Mouse (Mus musculus) heart, postnatal 10 days (tissue): ENCODE measurements at regions not wholly inside any gene's neighbourhood (a gene's known extent, or its start where the extent isn't known, plus 50 kb on each side); places are given as distances from the start of the nearest gene placed in this dataset.

ENCODE experiments used
- DNase-seq, 2 experiments: peaks; one replicate each; pipeline ENCODE4 v3.0.0; 2021
- intact Hi-C: fragments of 180-260 bp; cut with DNase I; formaldehyde crosslinking; loops from one replicate; pipeline ENCODE4 v1.15.1; 2025

DNA sequence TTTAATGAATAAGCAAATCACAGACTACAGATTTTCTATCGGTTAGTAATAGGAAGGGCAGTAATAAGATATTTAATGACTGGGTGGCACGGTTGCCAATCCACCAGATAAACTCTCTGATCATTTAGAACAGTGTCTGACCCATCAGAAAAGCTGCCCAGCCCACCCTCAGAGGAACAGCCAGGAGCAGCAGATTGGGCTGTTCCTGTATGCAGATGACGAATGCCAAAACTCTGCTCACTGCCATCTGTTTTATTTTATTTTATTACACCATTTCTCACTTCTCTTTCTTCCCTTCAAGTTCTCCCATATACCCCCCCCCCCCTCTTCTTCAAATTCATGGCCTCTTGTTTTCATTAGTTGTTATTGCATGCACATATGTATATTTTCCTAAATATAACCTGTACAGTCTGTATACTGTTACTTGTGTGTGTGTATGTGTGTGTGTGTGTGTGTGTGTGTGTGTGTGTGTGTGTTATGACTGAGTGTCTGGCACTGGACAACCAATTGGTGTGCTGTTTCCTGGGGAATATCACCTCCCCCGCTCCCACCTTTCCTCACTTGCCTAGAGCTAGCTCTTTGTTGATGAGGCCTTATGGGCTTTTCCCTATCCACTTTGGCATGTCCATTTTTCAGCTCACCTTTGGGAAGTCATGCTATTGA lies 260.9 kb downstream of the Olfm4 start:
- no peak for DNase-seq
- intact Hi-C loops: no loop called here

DNA sequence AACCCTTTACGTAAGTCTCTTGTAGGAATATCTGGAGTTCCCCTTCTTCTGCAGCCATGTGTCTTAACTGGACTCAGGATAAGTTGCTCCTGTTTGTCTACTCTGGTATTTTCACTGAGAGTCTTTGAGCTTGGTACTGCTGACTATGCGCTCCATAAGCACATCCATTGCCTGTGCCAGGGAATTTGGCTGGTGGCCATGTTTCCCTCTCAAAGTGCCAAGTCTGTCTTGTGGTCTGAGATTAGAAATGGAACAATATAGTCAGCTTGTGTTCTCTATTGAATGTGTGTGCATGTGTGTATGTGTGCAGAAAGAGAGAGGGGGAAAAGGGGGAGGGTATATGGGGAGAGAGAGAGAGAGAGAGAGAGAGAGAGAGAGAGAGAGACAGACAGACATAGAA lies 263.7 kb downstream of the Olfm4 start:
- intact Hi-C loops: no loop called here
- DNase-seq: peak; percentile 69 to 76

DNA sequence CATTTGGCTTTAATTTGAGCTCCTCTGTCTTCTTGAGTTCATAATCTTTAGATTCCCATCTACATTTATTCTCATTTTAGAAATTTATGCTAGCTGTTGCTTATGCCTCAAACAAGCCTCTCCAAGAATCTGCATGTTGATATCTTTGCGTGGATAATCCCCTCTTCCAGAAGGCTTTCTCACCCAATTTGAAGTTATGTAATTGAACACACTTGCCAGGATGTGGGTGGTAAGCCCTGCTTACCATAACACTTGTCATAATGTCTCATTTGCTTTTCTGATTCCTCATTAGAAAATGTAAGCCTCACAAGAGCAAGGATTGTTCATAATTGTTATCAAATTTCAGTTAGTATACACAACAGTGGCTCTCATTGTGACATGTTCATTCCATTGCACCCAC lies 266.0 kb downstream of the Olfm4 start:
- intact Hi-C loops: no loop called here

DNA sequence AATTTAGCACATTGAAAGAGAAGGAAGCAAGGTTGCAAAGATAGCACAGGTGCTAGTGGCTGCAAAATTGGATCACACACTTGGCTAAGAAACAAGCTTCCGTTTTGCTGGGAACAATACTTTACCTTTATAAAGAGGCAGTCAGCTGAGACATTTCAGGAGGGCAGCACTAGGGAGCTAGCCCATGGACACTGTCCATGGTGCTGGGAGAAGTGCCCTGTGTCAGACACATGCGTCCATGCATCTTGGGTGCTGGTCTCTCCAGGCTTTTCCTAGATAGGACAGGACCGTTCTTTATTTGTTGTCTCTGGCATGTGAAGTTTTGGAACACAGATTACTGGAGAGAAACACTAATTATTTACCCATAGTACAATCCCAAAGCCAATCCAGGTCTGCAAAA lies 273.2 kb downstream of the Olfm4 start:
- intact Hi-C loops: no loop called here
- peak; percentile 17 to 30 for DNase-seq

More for the DNA sequence above, 266.0 kb downstream of the Olfm4 start:
- DNase-seq: no peak

DNA sequence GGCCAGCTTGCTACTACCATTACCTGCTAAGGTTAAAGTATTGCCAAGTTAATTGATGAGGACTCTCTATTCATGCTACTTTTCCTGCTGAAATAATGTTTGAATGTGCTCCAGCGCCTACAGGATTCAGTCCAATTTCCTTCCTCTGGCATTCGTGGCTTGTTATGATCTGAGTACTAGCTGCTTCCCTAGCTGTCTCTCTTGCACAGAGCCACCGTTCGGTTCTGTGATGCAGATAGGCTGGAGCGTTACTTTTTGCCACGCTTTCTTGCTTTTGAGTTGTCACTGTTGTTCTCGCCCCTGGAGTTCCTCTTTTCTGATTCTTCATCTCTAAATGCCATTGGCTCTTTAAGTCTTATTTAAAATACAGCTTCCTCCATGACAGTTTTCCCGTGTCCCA lies 279.3 kb downstream of the Olfm4 start:
- DNase-seq: no peak
- intact Hi-C loops: no loop called here

DNA sequence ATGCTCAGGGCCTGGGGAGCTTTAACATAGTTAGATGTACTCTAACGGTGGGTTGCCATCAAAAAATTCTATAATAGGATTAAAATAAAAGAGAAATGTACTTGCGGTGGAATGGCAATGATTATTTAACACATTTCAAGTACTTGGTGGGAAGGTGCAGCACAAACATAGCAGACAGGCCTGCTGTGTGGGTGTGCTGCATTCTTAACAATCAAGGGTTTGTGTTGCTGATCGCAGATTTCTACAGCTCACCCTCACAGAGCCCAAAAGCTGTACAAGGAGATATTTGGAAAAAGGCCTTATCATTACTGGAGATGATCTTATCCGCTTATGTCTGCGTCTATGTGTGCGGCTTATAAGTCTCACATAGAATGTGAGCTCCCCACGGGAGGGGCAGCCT lies 281.2 kb downstream of the Olfm4 start:
- no peak for DNase-seq
- intact Hi-C loops: no loop called here

DNA sequence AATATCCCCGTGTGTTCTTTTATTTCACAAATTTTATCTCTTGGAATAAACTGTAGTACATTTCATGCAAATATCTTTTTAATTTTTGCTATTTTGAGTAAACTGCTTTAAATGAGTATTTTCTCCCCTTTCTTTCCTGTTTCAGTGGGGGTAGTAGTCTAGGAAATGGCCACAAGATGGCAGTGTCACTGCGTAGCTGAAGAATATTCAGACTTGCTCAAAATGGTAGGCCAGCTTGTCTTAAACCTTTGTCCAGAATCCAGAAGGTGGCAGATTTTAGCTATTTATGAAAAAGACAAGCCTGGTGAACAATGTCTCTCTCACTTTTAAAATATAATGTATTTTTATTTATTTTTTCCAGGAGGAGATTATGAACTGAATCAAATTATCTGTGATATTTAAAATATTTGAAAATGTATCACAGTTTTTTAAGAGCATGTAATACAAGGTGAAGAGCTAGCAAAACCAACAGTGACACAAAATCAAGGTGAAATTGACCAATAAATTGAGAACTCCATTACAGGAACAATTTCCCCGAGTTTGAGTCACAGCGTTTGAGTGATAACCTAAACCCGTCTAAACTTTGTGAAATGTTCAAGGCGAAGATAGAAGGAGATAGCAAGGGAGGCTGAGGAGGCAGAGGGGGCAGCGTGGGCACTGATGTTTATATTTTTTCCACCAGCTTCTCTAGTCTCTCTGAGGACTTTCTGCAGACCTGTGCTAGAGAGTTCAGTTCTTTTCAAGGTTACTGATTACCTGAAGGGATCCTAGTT lies 285.5 kb downstream of the Olfm4 start:
- intact Hi-C loops: no loop called here
- DNase-seq: peak; percentile 40 to 42

DNA sequence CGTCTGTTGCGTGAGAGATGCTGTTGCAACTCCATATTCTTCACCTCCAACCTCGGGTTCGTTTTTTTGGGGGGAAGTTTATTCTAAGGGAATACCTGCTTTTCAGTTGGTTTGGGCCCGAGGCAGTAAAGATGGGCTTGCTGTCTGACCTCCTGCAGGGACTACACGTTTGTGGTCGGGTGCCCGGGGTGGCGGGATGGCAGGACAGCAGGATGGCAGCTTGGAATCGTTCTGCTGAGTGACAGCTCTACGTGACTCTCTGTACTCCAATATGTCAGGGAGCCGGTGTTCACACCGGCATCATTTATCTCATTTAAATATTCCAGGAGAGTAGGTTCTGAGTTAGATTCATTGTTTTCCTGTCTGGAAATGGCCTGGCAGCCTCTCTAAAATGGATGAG lies 286.2 kb downstream of the Olfm4 start:
- DNase-seq: no peak
- intact Hi-C loops: no loop called here

DNA sequence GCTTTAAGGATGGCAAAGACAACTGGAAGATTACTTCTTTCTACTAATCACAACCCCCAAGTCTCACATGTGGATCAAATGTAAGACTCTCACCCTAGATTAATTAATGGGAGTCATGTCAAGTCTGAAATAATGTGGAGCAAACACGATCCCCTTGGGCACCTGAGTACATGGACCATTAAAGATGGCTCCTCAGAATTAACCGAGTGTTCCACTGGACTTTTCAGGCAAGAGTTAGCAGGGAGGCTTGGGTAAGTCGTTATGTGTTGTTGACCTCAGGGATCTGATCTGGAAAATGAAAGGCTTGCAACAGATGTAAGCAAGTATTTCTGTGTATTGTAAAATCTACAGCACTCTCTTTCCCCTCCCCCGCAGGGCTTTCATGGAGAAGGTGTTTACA lies 296.3 kb downstream of the Olfm4 start:
- no peak for DNase-seq
- intact Hi-C loops: no loop called here

DNA sequence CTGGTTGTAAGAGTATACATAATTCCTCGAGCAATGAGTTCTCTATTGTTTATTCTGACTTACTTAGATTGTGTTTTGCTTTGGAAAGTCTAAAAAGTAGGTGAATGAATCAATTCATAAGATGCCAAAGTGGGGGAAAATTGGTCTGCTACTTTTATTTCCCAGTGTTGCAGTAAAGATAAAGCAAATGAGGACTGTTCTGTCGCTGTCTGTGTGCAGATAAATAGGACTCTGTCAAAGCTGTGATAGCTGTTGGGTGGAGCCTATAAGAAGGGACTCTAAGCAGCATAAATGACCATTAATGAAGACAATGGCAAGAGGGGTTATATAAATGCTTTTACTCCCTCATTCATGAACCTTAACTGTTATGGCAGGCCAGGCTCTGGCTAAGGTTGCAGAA lies 299.8 kb downstream of the Olfm4 start:
- DNase-seq: no peak
- intact Hi-C loops: no loop called here

DNA sequence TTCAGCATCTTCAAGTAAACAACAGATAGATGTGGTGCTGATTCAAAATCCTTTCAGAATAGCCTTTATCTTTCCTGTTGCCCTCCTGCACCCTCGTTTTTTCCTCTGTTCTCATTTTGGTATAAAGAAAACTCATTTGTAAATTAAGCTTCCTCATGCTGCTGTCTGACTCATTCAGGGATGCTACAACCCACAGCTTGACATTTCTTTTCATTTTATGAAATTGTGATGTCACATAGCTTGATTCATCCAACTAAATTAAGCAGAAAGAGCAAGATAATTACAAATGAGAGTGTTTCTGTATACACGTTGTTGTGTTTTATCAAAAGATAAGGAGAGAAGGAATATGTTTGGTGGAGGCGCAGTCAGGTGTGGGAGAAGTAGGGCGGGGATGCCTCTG lies 307.5 kb downstream of the Olfm4 start:
- intact Hi-C loops: no loop called here
- DNase-seq: no peak

DNA sequence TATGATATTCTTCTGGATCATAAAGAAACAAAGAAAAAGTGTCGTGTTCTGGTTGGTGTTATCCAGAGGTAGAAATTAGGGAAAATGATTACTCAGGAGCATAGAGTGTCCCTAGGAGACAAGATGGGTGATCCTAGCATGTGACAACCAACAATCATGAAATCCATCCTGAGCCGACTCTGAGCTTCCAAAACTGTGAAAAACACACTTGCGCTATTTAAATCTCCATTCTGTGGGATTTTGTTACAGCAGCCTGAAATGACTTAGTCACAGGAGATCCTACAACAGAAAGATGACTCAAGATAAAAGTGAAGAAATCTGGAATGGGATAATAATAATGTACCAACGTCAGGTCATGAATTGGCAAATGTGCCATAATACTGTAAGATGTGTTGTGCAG lies 309.5 kb downstream of the Olfm4 start:
- no peak for DNase-seq
- intact Hi-C loops: no loop called here

DNA sequence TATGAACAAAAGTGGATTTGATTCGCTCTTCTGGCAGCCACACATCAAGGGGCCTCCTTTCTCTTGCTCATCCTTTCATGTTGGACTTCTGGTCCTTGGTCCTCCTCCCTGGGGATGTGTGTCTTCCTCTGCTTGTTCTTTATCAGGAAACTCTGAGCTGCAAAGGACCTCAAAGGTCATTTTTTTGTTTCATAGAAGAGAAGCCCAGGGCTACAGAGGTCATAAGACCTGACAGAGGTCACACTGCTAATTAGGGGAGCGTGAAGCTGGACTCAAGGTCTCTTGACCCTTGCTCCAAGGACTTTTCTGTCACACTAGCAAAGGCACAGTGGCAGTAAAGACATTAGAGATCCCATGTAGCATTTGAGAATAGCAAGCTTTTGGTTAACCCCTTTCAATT lies 345.8 kb downstream of the Olfm4 start:
- intact Hi-C loops: no loop called here
- no peak for DNase-seq

DNA sequence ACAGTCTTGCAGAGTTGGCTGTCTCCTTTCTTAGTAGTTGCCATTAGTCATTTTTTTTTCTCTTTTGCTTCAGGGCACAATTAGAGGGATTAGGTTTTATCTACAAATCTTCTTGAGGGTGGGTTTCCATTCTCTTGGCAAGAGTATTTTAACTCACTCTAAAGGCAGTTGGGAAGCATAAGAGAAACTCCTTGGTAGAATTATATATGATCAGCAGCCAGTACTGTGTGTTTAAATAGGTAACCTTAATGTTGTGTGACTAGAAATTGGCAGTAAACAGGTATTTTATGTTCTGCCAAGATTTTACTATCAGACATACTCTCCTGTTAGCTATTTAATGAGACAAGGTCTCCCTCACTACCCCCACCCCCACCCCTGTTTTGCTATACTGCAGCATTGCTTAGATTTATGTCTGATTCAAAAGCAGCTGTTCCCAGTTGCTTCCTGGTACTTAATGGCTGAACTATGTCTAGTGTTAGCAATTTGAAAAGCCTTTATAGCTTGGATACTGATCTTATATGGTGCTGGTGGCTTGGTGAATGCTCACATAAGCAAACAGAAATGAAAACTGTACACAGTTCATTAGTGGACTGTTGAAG lies 378.2 kb downstream of the Olfm4 start:
- intact Hi-C loops: no loop called here
- no peak for DNase-seq

DNA sequence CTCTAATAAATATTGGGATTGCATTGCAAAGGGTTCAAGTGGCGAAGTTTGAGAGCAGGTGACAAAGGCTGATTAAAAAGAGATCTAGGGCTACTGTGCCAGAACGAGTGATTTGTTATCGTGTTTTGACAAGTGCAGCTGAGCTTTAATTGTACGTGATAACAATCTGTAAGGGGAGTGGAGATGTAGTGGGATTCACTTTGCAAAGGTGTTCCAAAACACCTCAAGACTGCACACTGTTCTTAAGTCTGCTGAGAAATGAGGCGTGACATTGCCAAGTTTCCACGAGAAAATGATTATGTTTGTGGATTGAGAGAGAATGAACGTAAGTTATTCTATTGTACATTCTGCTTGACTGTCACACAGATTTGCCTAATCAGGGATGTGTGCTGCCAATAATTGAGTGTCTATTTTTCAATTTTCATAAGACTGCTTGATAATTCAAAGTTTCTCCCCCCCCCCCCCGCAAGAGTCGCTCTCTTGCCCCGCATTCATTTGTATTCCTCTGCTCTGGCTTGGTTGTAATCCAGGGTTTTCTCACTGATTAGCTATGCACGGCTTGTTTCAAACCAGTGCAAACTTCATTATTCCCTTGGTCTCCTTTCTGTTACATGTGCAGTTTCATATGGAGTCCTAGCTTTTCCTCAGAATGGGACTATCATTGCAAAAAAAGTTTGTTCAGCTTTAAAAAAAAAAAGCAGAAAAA lies 385.7 kb downstream of the Olfm4 start:
- no peak for DNase-seq
- intact Hi-C loops: no loop called here

DNA sequence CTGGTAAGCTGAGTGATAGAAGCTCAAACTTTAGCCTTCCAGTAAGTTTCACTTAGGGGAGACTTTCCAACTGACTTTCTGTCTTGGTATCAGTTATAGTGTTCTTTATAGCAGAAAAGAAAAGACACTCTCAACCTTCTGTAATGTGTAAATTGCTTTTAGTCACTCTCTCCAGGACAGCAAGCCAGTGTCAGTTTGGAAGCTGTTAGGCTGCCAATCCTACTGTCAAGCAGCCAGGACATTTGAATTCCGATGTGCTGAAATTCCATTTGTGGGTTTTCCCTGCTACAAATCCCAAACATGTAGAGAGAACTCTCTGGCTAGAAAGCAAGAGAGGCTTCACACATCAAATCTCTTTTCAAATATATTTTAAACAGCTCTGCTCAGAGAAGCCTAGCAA lies 390.4 kb downstream of the Olfm4 start:
- intact Hi-C loops: no loop called here
- peak; percentile 2 to 3 for DNase-seq

DNA sequence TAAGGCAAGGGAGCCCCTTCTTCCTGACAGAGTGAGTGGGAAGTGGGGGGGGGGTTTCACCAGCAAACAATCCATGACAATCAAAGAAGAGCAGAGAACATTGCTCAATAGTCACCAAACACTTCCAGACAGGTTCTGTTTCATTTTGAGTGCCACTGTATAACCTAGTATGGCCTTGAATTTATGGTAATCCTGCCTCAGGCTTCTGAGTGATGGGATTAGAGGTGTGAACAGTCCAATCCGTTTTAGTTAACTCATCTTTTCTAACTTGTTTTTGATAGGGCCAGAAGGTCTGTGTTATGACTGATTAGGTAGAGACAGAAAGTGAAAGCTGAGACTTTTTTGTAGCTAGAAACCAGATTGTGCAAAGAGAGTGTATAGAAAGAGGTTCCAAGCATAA lies 393.2 kb downstream of the Olfm4 start:
- intact Hi-C loops: no loop called here
- DNase-seq: no peak

DNA sequence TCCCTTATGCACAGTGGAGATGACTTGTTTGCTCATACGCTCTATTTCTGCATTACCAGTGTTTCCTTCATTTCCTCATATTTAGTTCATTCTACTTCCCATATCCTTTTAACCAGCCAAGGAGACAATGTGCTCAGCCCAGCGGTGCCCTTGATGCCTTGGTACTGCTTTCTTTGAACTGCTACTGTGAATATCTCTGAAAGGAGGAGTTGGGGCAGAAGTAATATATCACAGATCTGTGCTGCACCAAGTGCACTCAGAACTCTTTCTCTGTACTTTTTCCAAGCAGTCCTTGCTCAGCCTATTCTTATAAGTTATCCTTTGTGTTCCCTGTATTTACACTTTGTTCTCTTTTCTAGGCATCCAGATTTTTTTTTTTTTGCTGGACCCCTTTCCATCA lies 407.5 kb downstream of the Olfm4 start:
- intact Hi-C loops: no loop called here
- DNase-seq: no peak

DNA sequence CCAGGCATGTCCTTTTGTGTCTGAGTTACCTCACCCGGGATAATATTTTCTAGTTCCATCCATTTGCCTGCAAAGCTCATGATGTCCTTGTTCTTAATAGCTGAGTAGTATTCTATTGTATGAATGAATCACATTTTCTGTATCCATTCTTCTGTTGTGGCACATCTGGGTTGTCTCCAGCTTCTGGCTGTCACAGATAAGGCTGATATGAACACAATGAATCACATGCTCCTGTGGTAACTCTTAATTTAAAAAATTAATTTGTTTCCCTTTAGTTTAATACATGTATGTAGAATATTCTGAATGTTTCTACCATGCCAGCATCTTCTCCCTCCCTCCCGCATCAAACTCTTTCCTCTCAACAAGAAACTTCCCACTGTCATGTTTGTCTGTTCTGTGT lies 424.4 kb downstream of the Olfm4 start:
- DNase-seq: no peak
- intact Hi-C loops: no loop called here

DNA sequence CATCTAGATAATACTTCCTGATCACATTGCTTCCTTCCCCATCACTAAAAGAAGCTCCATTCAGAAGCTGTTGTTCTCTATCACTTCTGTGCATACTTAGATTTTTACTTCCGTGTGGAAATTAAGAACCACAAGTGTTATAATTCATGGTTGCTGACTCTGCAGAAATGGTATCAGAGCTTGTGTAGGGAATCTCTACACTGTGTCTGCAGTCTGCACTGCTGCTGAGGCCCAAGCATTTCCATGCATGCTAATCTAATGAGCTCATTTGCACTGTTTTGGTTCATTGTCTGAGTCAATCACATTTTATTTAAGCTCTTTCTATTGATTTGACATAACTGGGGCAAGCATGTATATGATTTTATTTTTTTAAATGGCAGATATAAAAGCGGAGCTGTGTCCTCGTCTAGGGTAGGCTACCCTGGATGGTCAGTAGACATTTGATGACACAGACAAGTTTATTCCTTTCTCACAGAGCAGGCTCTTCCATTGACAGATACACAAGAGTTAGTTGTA lies 435.0 kb downstream of the Olfm4 start:
- intact Hi-C loops: no loop called here
- no peak for DNase-seq

DNA sequence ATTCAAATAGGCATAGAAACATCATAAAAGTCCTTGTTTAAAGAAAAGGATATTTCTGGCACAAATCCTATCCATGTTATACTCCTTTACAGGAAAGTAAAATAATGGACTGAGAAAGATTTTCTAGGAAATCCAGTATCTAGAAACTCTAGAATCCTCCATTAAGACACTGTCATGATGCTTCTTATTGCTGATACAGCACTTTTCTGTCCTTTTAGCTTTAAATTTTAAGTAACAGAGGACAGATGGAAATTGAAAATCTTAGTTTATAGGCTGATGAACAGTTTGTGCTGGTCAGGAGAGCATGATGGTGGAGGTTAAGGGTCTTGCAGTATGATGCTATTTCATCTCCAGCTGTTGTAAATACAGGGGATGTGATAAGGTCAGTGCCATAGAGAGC lies 459.9 kb downstream of the Olfm4 start:
- DNase-seq: no peak
- intact Hi-C loops: no loop called here
